Mouse (Mus musculus) kidney, embryonic 14.5 days (tissue): ENCODE measurements around the gene Col6a5. TPM values are rescaled to one million over a fixed set of nuclear protein-coding genes. Genes with fewer than 3 reads are reported as not detected.

ENCODE experiments used
- ATAC-seq: fragments of 200-750 bp; cut with Nextera tagmentation; 2 replicates; pipeline ENCODE4 v1.8.0; 2017; ENCODE audit warnings: moderate number of reproducible peaks, mild to moderate bottlenecking, moderate TSS enrichment, moderate library complexity; ENCODE audit not compliant: low FRiP score, low TSS enrichment
- H3K27ac ChIP-seq: fragments of 300-500 bp; sonication (generic); 2 replicates; pipeline ENCODE4 v1.5.1; 2014; ENCODE audit warnings: low read depth, mild to moderate bottlenecking, low read length, moderate library complexity, mixed read lengths
- H3K27me3 ChIP-seq: fragments of 300-500 bp; sonication (generic); 2 replicates; pipeline ENCODE4 v1.6.1; 2014; ENCODE audit warnings: mild to moderate bottlenecking, low read length; ENCODE audit not compliant: control insufficient read depth, insufficient read depth
- H3K36me3 ChIP-seq: fragments of 300-500 bp; sonication (generic); 2 replicates; pipeline ENCODE4 v1.6.1; 2014; ENCODE audit warnings: low read length, mixed read lengths; ENCODE audit not compliant: control insufficient read depth, insufficient read depth
- H3K4me1 ChIP-seq: fragments of 300-500 bp; sonication (generic); 2 replicates; pipeline ENCODE4 v1.6.1; 2014; ENCODE audit warnings: low read length, mixed read lengths; ENCODE audit not compliant: control insufficient read depth, insufficient read depth
- H3K4me2 ChIP-seq: fragments of 300-500 bp; sonication (generic); replicated peaks from 2 replicates; pipeline ENCODE4 v1.6.1; 2014; ENCODE audit warnings: low read depth, mild to moderate bottlenecking, low read length
- H3K4me3 ChIP-seq: fragments of 300-500 bp; sonication (generic); 2 replicates; pipeline ENCODE4 v1.5.1; 2014; ENCODE audit warnings: mild to moderate bottlenecking, low read length
- H3K9ac ChIP-seq: fragments of 300-500 bp; sonication (generic); 2 replicates; pipeline ENCODE4 v1.6.1; 2014; ENCODE audit warnings: low read depth, mild to moderate bottlenecking, low read length, moderate library complexity
- H3K9me3 ChIP-seq: fragments of 300-500 bp; sonication (generic); 2 replicates; pipeline ENCODE4 v1.6.1; 2016; ENCODE audit warnings: low read length; ENCODE audit not compliant: control insufficient read depth
- WGBS: fragments of 180-500 bp; shearing (Covaris S2); extraction: QIAGEN DNeasy Blood & Tissue Kit; methylation state at CpG from one replicate; pipeline ENCODE4 v1.1.7; 2014; 5-methylcytosine and 5-hydroxymethylcytosine counted together
- polyA plus RNA-seq: library from polyadenylated mRNA; unstranded; fragments of >200 nt; fragmentation: Nextera tagmentation; extraction: Ambion mirVana; gene quantifications from 2 replicates; pipeline ENCODE4 v1.2.1, GENCODE M21; 2014

The Col6a5 gene
- polyA plus RNA-seq, 1 experiment from 2014 or later: 0.20 TPM

- ATAC-seq: no peak
- H3K9me3 ChIP-seq: no peaks in the 10 kb centered on the region
- H3K27ac ChIP-seq: no peak overlapping the region
- 30% methylated on average over 6 of the region's 6 CpGs for WGBS
- no peak overlapping the region for H3K4me3 ChIP-seq
- no peaks in the 10 kb centered on the region for H3K27me3 ChIP-seq
- no peak overlapping the region for H3K4me2 ChIP-seq
- H3K4me1 ChIP-seq: no peaks in the 10 kb centered on the region
- no peak overlapping the region for H3K9ac ChIP-seq
- no peaks in the 10 kb centered on the region for H3K36me3 ChIP-seq
Observed at GRCm38 (mm10) chr9:105933816-105934215, 26.6 kb downstream of the Col6a5 start.

GRCm38 (mm10) chr9:105929287-105929686 is 31.2 kb downstream of the Col6a5 start:
- no peak for ATAC-seq
- Histone ChIP-seq H3K4me2 (no peak overlapping the region), H3K27me3 (no peaks in the 10 kb centered on the region), H3K4me1 (no peaks in the 10 kb centered on the region), H3K9ac (no peak overlapping the region), H3K4me3 (no peak overlapping the region), H3K27ac (no peak overlapping the region), H3K36me3 (no peaks in the 10 kb centered on the region), H3K9me3 (no peaks in the 10 kb centered on the region)
- 76% methylated on average over 4 of the region's 4 CpGs for WGBS

GRCm38 (mm10) chr9:105928406-105929071 is 31.9 kb downstream of the Col6a5 start:
- WGBS: 77% methylated on average over 6 of the region's 6 CpGs
- Histone ChIP-seq H3K9me3 (no peaks in the 10 kb centered on the region), H3K27ac (no peak overlapping the region), H3K36me3 (no peaks in the 10 kb centered on the region), H3K4me3 (no peak overlapping the region), H3K4me1 (no peaks in the 10 kb centered on the region), H3K9ac (no peak overlapping the region), H3K4me2 (no peak overlapping the region), H3K27me3 (no peaks in the 10 kb centered on the region)
- no peak for ATAC-seq

- Histone ChIP-seq H3K27me3 (no peaks in the 10 kb centered on the region), H3K9me3 (no peaks in the 10 kb centered on the region), H3K4me2 (no peak overlapping the region), H3K27ac (no peak overlapping the region), H3K36me3 (no peaks in the 10 kb centered on the region), H3K4me1 (no peaks in the 10 kb centered on the region), H3K4me3 (no peak overlapping the region), H3K9ac (no peak overlapping the region)
- no peak for ATAC-seq
- 92% methylated on average over 2 of the region's 2 CpGs for WGBS
Observed at GRCm38 (mm10) chr9:105923659-105924058, 36.8 kb downstream of the Col6a5 start.

GRCm38 (mm10) chr9:105915186-105915585 is 45.3 kb downstream of the Col6a5 start:
- Histone ChIP-seq H3K27me3 (no peaks in the 10 kb centered on the region), H3K9ac (no peak overlapping the region), H3K4me1 (no peaks in the 10 kb centered on the region), H3K36me3 (no peaks in the 10 kb centered on the region), H3K4me2 (no peak overlapping the region), H3K9me3 (no peaks in the 10 kb centered on the region), H3K4me3 (no peak overlapping the region), H3K27ac (no peak overlapping the region)
- WGBS: 45% methylated on average over 4 of the region's 4 CpGs
- no peak for ATAC-seq

GRCm38 (mm10) chr9:105910166-105910565 is 50.3 kb downstream of the Col6a5 start:
- no peaks in the 10 kb centered on the region for H3K9me3 ChIP-seq
- no peaks in the 10 kb centered on the region for H3K4me1 ChIP-seq
- 83% methylated on average over 2 of the region's 2 CpGs for WGBS
- ATAC-seq: no peak
- no peaks in the 10 kb centered on the region for H3K36me3 ChIP-seq
- no peaks in the 10 kb centered on the region for H3K27me3 ChIP-seq
- H3K27ac ChIP-seq: no peak overlapping the region
- no peak overlapping the region for H3K4me2 ChIP-seq
- no peak overlapping the region for H3K9ac ChIP-seq
- H3K4me3 ChIP-seq: no peak overlapping the region

GRCm38 (mm10) chr9:105909352-105909751 is 51.1 kb downstream of the Col6a5 start:
- Histone ChIP-seq H3K4me2 (no peak overlapping the region), H3K36me3 (no peaks in the 10 kb centered on the region), H3K4me3 (no peak overlapping the region), H3K4me1 (no peaks in the 10 kb centered on the region), H3K9me3 (no peaks in the 10 kb centered on the region), H3K27me3 (no peaks in the 10 kb centered on the region), H3K9ac (no peak overlapping the region), H3K27ac (no peak overlapping the region)
- no peak for ATAC-seq
- WGBS: 67% methylated on average over 2 of the region's 2 CpGs

- Histone ChIP-seq H3K9ac (no peak overlapping the region), H3K4me3 (no peak overlapping the region), H3K27me3 (no peaks in the 10 kb centered on the region), H3K4me1 (no peaks in the 10 kb centered on the region), H3K36me3 (no peaks in the 10 kb centered on the region), H3K9me3 (no peaks in the 10 kb centered on the region), H3K4me2 (no peak overlapping the region), H3K27ac (no peak overlapping the region)
- no peak for ATAC-seq
- 83% methylated on average over 6 of the region's 6 CpGs for WGBS
Observed at GRCm38 (mm10) chr9:105907411-105907810, 53.0 kb downstream of the Col6a5 start.

GRCm38 (mm10) chr9:105887521-105887920 is 72.9 kb downstream of the Col6a5 start:
- Histone ChIP-seq H3K9me3 (no peaks in the 10 kb centered on the region), H3K9ac (no peak overlapping the region), H3K4me2 (no peak overlapping the region), H3K4me3 (no peak overlapping the region), H3K4me1 (no peaks in the 10 kb centered on the region), H3K27ac (no peak overlapping the region), H3K36me3 (no peaks in the 10 kb centered on the region), H3K27me3 (no peaks in the 10 kb centered on the region)
- no peak for ATAC-seq
- WGBS: 54% methylated on average over 2 of the region's 2 CpGs
